Mouse (Mus musculus): ENCODE results near the gene Obscn. TPM values are rescaled to one million over a fixed set of nuclear protein-coding genes. Genes with fewer than 3 reads are reported as not detected.

The Obscn gene
- polyA plus RNA-seq, 1 experiment from 2014 or later: 0.42 TPM

DNA sequence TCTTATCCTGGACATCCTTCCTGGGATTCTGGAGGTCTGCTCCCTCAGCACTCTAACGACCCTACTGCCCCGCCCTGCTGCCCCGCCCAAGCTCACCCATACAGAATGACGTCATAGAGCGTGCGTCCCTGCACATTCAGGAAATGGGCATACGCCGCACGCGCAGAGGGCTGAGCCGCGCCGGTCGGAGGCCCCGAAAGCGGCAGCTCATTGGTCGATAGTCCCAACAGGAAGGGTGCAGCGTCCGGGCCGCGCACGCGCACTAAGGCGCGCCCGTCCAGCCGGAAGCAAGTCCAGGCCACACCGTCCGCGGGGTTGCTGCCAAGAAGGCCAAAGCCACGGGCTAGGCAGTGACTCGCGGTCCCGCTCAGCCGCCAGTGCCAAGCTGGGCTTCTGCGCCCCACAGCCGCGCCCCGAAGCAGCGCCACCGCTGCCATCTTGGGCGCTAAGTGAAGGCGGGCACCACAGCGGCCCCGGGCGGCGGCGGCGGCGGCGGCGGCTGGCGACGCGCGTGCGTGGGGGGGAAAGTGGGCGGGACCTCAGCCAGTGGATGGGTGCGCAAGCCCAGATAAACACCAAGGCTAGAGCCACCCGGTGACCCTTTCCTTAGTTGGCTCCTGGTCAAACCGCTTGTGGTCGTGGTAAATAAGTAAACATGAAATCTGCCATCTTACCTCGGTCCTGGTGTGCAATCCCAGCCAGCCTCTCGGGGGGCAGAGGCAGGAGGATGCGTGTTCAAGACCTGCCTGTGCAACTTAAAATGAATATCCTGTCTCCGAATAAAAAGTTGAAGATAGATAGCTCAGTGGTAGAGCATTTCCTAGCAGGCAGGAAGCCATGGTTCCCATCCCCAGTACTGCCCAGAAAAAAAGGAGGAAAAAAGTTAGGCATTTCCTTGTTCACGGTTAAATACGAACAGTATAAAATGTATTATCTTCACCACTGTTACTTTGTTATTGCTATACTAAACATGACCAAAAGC is 27.3 kb upstream of the Obscn start, which contains the start of gene Iba57:
Iba57 (minus strand) TSS at position 485 of the 982 bp plus-strand sequence.
- Histone ChIP-seq H3K36me3 (peaks cover 5% of the 10 kb centered on the region; the same call in 1 of the 2 replicates), H3K9me3 (no peaks in the 10 kb centered on the region), H3K4me1 (peaks cover 15% of the 10 kb centered on the region), H3K4me3 (peak within 1 kb of the TSS; percentile 77), H3K4me2 (peak within 1 kb of the TSS; percentile 69), H3K9ac (peak within 1 kb of the TSS; percentile 88), H3K27ac (peak within 1 kb of the TSS; percentile 99), H3K27me3 (no peaks in the 10 kb centered on the region)
- 3% methylated on average over 68 of the region's 68 CpGs for WGBS
- peak; percentile 97 for ATAC-seq (ENCODE audit: insufficient number of reproducible peaks, insufficient read depth, low FRiP score, low TSS enrichment, low read depth)

DNA sequence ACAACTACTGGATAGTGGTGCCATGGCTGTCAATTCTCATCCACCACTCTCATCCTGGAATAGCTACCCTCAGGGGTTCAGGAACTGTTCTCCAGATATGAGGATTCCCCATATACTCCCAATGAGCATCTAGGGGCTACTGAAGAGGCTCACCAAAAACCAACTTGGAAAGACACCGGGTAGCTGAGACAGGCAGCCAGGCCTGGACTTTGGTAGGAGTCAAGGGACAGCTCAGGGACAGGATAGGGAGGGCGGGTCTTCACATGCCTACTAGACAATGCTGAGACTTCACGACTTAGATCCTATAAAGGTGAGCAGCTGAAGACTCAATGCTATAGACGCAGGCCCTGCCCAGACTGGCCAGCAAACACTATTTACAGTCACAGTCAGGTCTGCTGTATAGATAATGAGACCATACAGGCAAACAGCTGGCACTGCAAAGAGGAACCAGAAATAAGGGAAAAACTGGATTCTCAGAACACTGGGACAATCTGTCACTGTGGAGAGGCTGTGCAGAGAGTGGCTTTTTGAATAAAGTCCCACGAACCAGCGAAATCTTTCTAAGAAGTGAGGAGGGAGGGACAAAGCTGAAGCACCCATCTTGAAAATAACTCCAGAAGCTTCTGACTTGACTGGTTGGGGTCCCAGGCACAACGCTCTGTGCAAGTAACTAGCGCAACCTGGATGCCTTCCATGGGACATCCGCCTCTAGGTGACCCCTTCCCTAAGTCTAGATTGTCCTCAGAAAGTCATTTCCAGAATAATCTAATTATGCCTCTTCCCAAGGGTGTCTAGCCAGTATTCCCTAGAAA is 26.4 kb upstream of the Obscn start:
- H3K36me3 ChIP-seq: peaks cover 13% of the 10 kb centered on the region
- H3K4me3 ChIP-seq: peak overlapping the region; percentile 77
- peak overlapping the region; percentile 99 for H3K27ac ChIP-seq
- no peaks in the 10 kb centered on the region for H3K9me3 ChIP-seq
- H3K4me2 ChIP-seq: peak overlapping the region; percentile 69
- 63% methylated on average over 9 of the region's 9 CpGs for WGBS
- peaks cover 15% of the 10 kb centered on the region for H3K4me1 ChIP-seq
- ATAC-seq (ENCODE audit: insufficient number of reproducible peaks, insufficient read depth, low FRiP score, low TSS enrichment, low read depth): no peak
- H3K9ac ChIP-seq: peak overlapping the region; percentile 88
- no peaks in the 10 kb centered on the region for H3K27me3 ChIP-seq

DNA sequence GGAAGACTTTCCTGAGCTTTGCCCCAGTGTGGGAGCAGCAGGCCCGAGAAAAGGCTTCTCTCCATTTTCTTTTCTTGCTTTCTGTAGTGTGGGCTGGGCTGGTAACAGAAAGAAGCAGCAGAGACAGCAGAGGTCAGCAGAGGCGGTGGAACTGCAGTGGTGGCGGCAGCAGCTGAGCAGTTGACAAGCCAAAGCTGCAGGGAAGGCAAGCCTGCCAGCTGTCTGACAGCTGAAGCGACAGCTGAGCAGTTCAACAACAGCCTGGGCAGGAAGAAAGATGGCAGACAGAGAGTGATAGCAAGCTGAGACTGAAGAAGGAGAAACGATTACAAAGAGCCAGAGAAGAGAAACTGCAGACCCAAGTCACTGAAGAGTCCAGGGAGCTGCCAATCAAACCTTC is 25.2 kb upstream of the Obscn start:
- Histone ChIP-seq H3K4me1 (peaks cover 15% of the 10 kb centered on the region), H3K9me3 (no peaks in the 10 kb centered on the region), H3K27me3 (no peaks in the 10 kb centered on the region), H3K27ac (no peak overlapping the region), H3K4me2 (no peak overlapping the region), H3K4me3 (no peak overlapping the region), H3K9ac (no peak overlapping the region), H3K36me3 (peaks cover 21% of the 10 kb centered on the region)
- 75% methylated on average over 5 of the region's 5 CpGs for WGBS
- no peak for ATAC-seq (ENCODE audit: insufficient number of reproducible peaks, insufficient read depth, low FRiP score, low TSS enrichment, low read depth)

DNA sequence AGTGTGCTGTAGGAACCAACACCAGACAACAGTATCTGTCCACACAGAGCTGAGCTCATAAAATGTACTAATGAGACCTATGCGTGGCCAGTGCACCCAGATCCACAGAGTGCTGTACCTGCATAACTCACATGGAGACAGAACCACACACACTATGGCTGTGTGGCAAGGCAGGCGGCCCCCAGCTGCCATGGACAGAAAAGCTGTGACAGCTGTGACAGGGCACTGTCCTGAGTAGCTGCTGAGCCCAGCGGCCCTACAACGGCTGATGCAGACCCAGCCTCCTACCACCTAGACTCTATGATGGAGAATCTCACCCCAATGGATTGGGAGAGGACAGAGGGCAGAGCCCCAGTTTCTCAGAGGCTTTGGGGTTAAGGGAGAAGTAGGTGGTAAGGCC is 23.4 kb upstream of the Obscn start:
- no peaks in the 10 kb centered on the region for H3K27me3 ChIP-seq
- no peak for ATAC-seq (ENCODE audit: insufficient number of reproducible peaks, insufficient read depth, low FRiP score, low TSS enrichment, low read depth)
- WGBS: 86% methylated on average over 4 of the region's 4 CpGs
- no peaks in the 10 kb centered on the region for H3K9me3 ChIP-seq
- H3K9ac ChIP-seq: 0 out of 2 replicates have a peak overlapping the region, but pooled peaks have one; percentile 27
- peaks cover 24% of the 10 kb centered on the region for H3K36me3 ChIP-seq
- H3K27ac ChIP-seq: no peak overlapping the region
- H3K4me3 ChIP-seq: no peak overlapping the region
- peaks cover 15% of the 10 kb centered on the region for H3K4me1 ChIP-seq
- no peak overlapping the region for H3K4me2 ChIP-seq

DNA sequence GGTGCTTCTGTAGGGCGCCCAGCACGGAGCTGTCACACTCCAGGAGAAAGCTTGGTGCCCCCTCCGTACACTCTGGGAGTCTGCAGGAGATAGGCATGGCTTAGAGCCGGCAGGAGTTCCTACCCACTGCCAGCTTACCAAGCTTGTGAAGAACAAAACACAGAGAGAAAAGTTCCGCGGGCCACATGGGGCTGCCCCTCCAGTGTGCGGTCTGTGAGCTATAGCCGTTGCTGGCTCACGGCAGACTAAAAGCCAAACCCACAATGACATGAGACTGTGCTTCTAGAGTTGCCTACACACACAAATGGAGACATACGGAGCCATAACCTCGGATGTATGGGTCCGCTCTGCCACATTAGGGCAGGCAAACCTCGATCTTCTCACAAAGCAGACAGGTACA is 22.9 kb upstream of the Obscn start:
- WGBS: 93% methylated on average over 13 of the region's 13 CpGs
- Histone ChIP-seq H3K27ac (no peak overlapping the region), H3K4me3 (no peak overlapping the region), H3K9me3 (no peaks in the 10 kb centered on the region), H3K4me1 (peaks cover 13% of the 10 kb centered on the region), H3K27me3 (no peaks in the 10 kb centered on the region), H3K36me3 (peaks cover 24% of the 10 kb centered on the region), H3K9ac (0 out of 2 replicates have a peak overlapping the region, but pooled peaks have one; percentile 27), H3K4me2 (no peak overlapping the region)
- ATAC-seq (ENCODE audit: insufficient number of reproducible peaks, insufficient read depth, low FRiP score, low TSS enrichment, low read depth): no peak

DNA sequence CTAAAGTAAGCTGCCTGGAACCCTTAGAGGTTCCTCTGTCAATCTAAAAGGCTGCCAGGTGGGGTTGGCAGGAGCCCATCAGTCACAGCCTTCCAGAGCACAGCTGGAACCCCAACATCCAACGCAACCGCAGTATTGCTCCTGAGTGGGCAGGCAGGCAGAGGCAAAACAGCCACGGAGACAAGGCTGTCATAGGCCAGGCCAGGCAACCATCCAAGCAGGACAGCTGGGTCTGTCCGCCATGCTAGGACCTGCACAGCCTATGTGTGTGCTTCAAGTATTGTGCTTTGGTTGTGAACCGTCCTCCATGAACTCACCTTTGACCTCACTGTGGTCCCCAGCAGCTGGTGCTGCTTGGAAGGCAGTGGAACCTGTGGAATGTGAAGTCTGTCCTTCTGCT is 19.7 kb upstream of the Obscn start:
- WGBS: 88% methylated on average over 5 of the region's 5 CpGs

DNA sequence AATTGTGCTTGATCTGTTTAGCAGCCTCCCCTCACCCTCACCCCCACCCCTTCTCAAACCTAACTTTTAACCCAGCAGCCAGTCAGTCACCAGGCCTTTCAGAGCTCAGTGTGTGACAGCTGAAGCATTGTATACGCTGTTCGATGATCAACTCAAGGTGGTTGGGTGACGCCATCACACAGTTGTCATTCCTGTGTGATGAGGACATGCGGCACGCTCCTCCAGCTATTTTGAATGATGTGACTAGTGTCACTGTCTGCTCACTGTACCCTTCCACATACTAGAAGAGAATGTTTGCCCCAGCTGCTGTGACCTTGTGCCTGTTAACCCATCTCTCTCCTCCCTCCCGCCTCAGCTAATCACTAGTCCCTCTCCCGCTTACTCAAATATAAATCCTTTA is 18.0 kb upstream of the Obscn start:
- Histone ChIP-seq H3K9ac (no peak overlapping the region), H3K27ac (no peak overlapping the region), H3K36me3 (peaks cover 24% of the 10 kb centered on the region), H3K4me1 (no peaks in the 10 kb centered on the region), H3K4me3 (no peak overlapping the region), H3K27me3 (no peaks in the 10 kb centered on the region), H3K9me3 (no peaks in the 10 kb centered on the region), H3K4me2 (no peak overlapping the region)
- 86% methylated on average over 7 of the region's 7 CpGs for WGBS
- no peak for ATAC-seq (ENCODE audit: insufficient number of reproducible peaks, insufficient read depth, low FRiP score, low TSS enrichment, low read depth)

More for the DNA sequence above, 19.7 kb upstream of the Obscn start:
- H3K4me1 ChIP-seq: no peaks in the 10 kb centered on the region
- no peaks in the 10 kb centered on the region for H3K9me3 ChIP-seq
- H3K36me3 ChIP-seq: peaks cover 24% of the 10 kb centered on the region
- H3K27ac ChIP-seq: no peak overlapping the region
- H3K9ac ChIP-seq: no peak overlapping the region; the same call in 1 of the 2 replicates
- ATAC-seq (ENCODE audit: insufficient number of reproducible peaks, insufficient read depth, low FRiP score, low TSS enrichment, low read depth): no peak
- H3K4me2 ChIP-seq: no peak overlapping the region
- H3K27me3 ChIP-seq: no peaks in the 10 kb centered on the region
- H3K4me3 ChIP-seq: no peak overlapping the region

DNA sequence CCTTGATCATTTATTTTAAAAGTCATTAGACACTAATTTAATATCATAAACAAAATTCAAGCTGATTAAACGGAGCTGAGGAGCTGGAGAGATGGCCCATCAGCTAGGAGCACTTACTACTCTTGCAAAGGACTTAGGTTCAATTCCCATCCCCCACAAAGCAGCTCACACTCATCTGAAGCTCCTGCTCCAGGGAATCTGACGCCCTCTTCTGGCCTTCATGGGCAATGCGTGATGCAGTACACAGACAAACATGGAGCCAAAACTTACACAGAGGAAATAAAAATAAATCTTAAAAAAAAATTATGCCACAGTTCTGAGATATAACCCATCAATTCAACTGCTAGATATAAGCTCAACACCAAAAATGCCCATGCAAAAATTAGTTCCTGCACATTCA is 15.5 kb upstream of the Obscn start:
- H3K4me1 ChIP-seq: no peaks in the 10 kb centered on the region
- H3K9ac ChIP-seq: no peak overlapping the region
- H3K9me3 ChIP-seq: no peaks in the 10 kb centered on the region
- ATAC-seq (ENCODE audit: insufficient number of reproducible peaks, insufficient read depth, low FRiP score, low TSS enrichment, low read depth): no peak
- WGBS: 28% methylated on average over 3 of the region's 3 CpGs
- H3K27me3 ChIP-seq: no peaks in the 10 kb centered on the region
- H3K4me2 ChIP-seq: no peak overlapping the region
- no peak overlapping the region for H3K4me3 ChIP-seq
- peaks cover 3% of the 10 kb centered on the region; the same call in 1 of the 2 replicates for H3K36me3 ChIP-seq
- no peak overlapping the region for H3K27ac ChIP-seq

DNA sequence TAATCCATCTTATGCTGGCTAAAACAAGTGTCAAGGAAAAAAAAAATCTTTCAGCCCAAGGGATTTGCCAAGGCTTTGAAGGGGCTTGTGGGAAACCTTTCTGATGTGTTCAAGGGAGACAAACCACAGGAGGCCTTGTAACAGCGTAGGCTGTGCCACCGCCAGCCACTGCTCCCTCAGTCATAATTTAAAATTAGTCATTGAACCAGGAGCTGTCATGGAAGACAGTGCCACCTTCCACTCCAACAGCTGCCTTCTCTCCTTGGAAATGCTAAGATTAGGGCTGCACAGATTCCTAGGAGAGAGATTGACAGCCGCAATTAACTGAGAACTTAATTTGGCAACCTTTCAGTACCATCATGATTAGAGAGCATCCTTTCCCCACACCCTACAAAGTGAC is 13.1 kb upstream of the Obscn start:
- 67% methylated on average over 3 of the region's 3 CpGs for WGBS
- Histone ChIP-seq H3K4me3 (no peak overlapping the region), H3K4me1 (no peaks in the 10 kb centered on the region), H3K9me3 (no peaks in the 10 kb centered on the region), H3K4me2 (no peak overlapping the region), H3K36me3 (no peaks in the 10 kb centered on the region), H3K27ac (no peak overlapping the region), H3K27me3 (no peaks in the 10 kb centered on the region), H3K9ac (no peak overlapping the region)
- no peak for ATAC-seq (ENCODE audit: insufficient number of reproducible peaks, insufficient read depth, low FRiP score, low TSS enrichment, low read depth)

DNA sequence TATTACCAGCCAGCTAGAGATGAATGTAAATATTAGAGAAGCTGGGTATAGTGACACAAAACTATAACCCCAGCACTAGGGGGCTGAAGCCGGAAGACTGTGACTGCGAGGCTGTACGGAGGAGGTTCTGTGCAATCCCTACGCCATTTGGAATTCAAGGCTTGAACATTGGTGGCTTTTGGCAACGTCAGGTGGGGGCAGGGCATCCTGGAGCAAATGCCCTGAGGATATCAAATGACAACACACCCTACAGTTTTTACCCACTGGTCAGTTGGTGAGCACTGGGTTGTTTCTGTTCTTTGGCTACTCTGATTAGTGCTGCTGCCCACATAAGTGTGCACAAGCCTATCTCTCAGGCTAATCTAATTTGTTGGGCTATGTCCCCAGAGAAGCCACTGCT is 6.8 kb upstream of the Obscn start:
- 61% methylated on average over 5 of the region's 5 CpGs for WGBS

DNA sequence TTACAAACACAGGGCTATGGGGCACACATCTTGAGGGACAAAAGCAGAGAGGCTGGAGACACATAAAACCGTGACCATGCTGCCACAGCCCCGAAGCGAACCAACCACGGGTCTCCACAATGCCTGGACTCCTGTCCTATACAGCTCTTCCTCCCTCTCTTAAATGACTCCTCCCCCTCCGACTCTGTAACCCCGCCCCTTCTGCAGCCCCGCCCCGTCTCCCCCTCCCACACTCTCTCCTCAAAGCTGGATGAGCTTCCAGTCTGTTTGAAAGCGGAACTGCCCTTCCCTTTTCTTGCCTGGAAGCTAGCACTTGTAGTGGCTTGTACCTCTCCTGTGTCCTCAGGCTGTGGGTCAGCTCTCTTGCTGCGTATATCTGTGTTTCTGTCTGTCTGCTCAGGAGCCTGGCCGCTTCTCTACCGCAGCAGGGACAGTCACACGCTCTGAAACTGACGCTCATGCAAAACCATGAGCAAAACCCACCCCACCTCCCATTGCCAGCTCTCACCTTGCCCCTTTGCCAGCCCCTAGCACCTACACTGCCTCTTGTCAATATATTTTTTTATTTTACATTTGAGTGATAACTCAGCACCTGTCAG is 5.7 kb upstream of the Obscn start:
- Histone ChIP-seq H3K27ac (no peak overlapping the region), H3K4me2 (peak overlapping the region; percentile 43), H3K4me1 (no peaks in the 10 kb centered on the region), H3K4me3 (no peak overlapping the region), H3K9ac (no peak overlapping the region), H3K9me3 (no peaks in the 10 kb centered on the region), H3K27me3 (peaks cover 27% of the 10 kb centered on the region), H3K36me3 (no peaks in the 10 kb centered on the region)
- WGBS: 8% methylated on average over 14 of the region's 14 CpGs
- ATAC-seq (ENCODE audit: insufficient number of reproducible peaks, insufficient read depth, low FRiP score, low TSS enrichment, low read depth): no peak

More for the DNA sequence above, 6.8 kb upstream of the Obscn start:
- no peak for ATAC-seq (ENCODE audit: insufficient number of reproducible peaks, insufficient read depth, low FRiP score, low TSS enrichment, low read depth)
- H3K9me3 ChIP-seq: no peaks in the 10 kb centered on the region
- H3K4me1 ChIP-seq: no peaks in the 10 kb centered on the region
- no peaks in the 10 kb centered on the region for H3K36me3 ChIP-seq
- no peak overlapping the region for H3K4me3 ChIP-seq
- peaks cover 16% of the 10 kb centered on the region for H3K27me3 ChIP-seq
- H3K27ac ChIP-seq: no peak overlapping the region
- no peak overlapping the region for H3K9ac ChIP-seq
- no peak overlapping the region for H3K4me2 ChIP-seq
